Mouse (Mus musculus): ENCODE results near the gene Slain1. TPM values are rescaled to one million over a fixed set of nuclear protein-coding genes. Genes with fewer than 3 reads are reported as not detected.

The Slain1 gene
- polyA plus RNA-seq, 2 experiments: 0.22 to 0.27 TPM

- DNase-seq (ENCODE audit: low read depth in 3 of 3, low spot score in 3 of 3) (no peak), ATAC-seq (ENCODE audit: insufficient read depth) (no peak)
- H3K4me1 ChIP-seq (replicated peaks; ENCODE audit: control insufficient read depth in 2 of 2, insufficient read depth in 2 of 2, low read length in 1 of 2): no peaks in the 10 kb centered on the region; a peak in 2 of 4 replicates
- no peak overlapping the region for H3K27ac ChIP-seq
- WGBS (ENCODE audit: insufficient replicate concordance): 57% methylated on average over 2 of the region's 2 CpGs
- H3K4me3 ChIP-seq (ENCODE audit: insufficient read depth in 1 of 2, low read depth in 2 of 2, low read length in 2 of 2): no peak overlapping the region
- H3K9ac ChIP-seq (replicated peaks): no peak overlapping the region
- no peak overlapping the region for H3K4me2 ChIP-seq (ENCODE audit: low read depth)
- H3K27me3 ChIP-seq (ENCODE audit: control insufficient read depth, insufficient read depth, low read length): peaks cover 17% of the 10 kb centered on the region
- H3K9me3 ChIP-seq (ENCODE audit: control insufficient read depth, low read length): no peaks in the 10 kb centered on the region
- no peaks in the 10 kb centered on the region for H3K36me3 ChIP-seq (replicated peaks; ENCODE audit: control insufficient read depth, insufficient read depth, low read depth)
- TF ChIP-seq EP300 (IDR thresholded peaks at IDR 0.05; ENCODE audit: low read depth): no peak
- no peak for TF ChIP-seq CTCF (IDR thresholded peaks at IDR 0.05; ENCODE audit: low read depth)
Measured at GRCm38 (mm10) chr14:103651562-103651961, 1.5 kb downstream of the Slain1 start.

DNA sequence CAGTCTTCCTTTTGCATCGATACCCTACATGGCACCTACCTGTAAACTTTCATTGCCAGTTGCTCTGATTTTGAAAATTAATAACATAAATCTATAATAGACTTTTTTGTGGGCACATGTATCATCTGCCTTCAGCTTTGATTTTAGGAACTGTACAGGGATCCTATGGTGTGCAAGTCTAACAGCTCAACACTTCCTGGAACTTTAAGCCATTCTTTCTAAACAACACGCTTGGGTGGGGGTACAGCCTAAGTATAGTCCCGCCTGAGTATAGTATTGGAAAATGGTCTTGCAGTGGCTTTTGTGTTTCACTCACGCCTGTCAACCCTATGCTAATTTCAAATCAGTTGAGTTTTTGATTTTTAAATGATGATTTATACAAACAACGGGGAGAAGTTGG lies 2.5 kb downstream of the Slain1 start:
- Histone ChIP-seq H3K36me3 (replicated peaks; ENCODE audit: control insufficient read depth, insufficient read depth, low read depth) (no peaks in the 10 kb centered on the region), H3K9me3 (ENCODE audit: control insufficient read depth, low read length) (no peaks in the 10 kb centered on the region), H3K4me1 (replicated peaks; ENCODE audit: control insufficient read depth in 2 of 2, insufficient read depth in 2 of 2, low read length in 1 of 2) (no peaks in the 10 kb centered on the region; a peak in 2 of 4 replicates), H3K9ac (replicated peaks) (no peak overlapping the region), H3K4me2 (ENCODE audit: low read depth) (no peak overlapping the region), H3K4me3 (ENCODE audit: insufficient read depth in 1 of 2, low read depth in 2 of 2, low read length in 2 of 2) (no peak overlapping the region), H3K27ac (no peak overlapping the region), H3K27me3 (ENCODE audit: control insufficient read depth, insufficient read depth, low read length) (peaks cover 17% of the 10 kb centered on the region)
- 62% methylated on average over 5 of the region's 5 CpGs for WGBS (ENCODE audit: insufficient replicate concordance)
- ATAC-seq (ENCODE audit: insufficient read depth) (no peak), DNase-seq (ENCODE audit: low read depth in 3 of 3, low spot score in 3 of 3) (no peak)
- no peak for TF ChIP-seq EP300 (IDR thresholded peaks at IDR 0.05; ENCODE audit: low read depth)

- no peak overlapping the region for H3K9ac ChIP-seq (replicated peaks)
- no peaks in the 10 kb centered on the region; a peak in 1 of 4 replicates for H3K4me1 ChIP-seq (replicated peaks; ENCODE audit: control insufficient read depth in 2 of 2, insufficient read depth in 2 of 2, low read length in 1 of 2)
- no peak overlapping the region for H3K4me3 ChIP-seq (ENCODE audit: insufficient read depth in 1 of 2, low read depth in 2 of 2, low read length in 2 of 2)
- WGBS (ENCODE audit: insufficient replicate concordance): 45% methylated on average over 5 of the region's 5 CpGs
- no peak overlapping the region for H3K27ac ChIP-seq
- no peak for TF ChIP-seq EP300 (IDR thresholded peaks at IDR 0.05; ENCODE audit: low read depth)
- no peak for TF ChIP-seq CTCF (IDR thresholded peaks at IDR 0.05; ENCODE audit: low read depth)
- H3K9me3 ChIP-seq (ENCODE audit: control insufficient read depth, low read length): no peaks in the 10 kb centered on the region
- DNase-seq (ENCODE audit: low read depth in 3 of 3, low spot score in 3 of 3) (no peak), ATAC-seq (ENCODE audit: insufficient read depth) (no peak)
- H3K36me3 ChIP-seq (replicated peaks; ENCODE audit: control insufficient read depth, insufficient read depth, low read depth): no peaks in the 10 kb centered on the region
- peaks cover 15% of the 10 kb centered on the region for H3K27me3 ChIP-seq (ENCODE audit: control insufficient read depth, insufficient read depth, low read length)
- H3K4me2 ChIP-seq (ENCODE audit: low read depth): no peak overlapping the region
Measured at GRCm38 (mm10) chr14:103653800-103654199, 3.8 kb downstream of the Slain1 start.

DNA sequence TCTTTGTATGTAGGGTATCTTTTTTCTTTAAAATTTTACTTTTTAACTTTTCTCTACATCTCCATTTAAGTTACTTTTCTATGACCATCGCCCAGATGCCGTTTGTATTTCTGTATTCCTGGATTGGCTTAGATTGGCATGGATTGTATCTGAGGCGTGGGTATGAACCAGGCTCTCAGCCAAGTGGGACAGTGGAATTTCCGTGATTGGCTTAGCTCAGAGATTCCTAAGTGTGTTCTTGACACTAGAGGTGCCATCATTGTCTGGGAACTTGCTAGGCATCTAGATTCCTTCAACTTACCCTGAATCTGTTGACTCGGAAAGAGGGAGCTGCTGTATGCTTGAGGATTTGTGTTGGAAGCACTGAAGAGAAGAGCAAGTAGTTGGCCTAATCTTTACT lies 5.4 kb downstream of the Slain1 start:
- WGBS (ENCODE audit: insufficient replicate concordance): 60% methylated on average over 5 of the region's 5 CpGs
- DNase-seq (ENCODE audit: low read depth in 3 of 3, low spot score in 3 of 3) (no peak), ATAC-seq (ENCODE audit: insufficient read depth) (no peak)
- Histone ChIP-seq H3K4me3 (ENCODE audit: insufficient read depth in 1 of 2, low read depth in 2 of 2, low read length in 2 of 2) (no peak overlapping the region), H3K36me3 (replicated peaks; ENCODE audit: control insufficient read depth, insufficient read depth, low read depth) (no peaks in the 10 kb centered on the region), H3K9ac (replicated peaks) (no peak overlapping the region), H3K9me3 (ENCODE audit: control insufficient read depth, low read length) (no peaks in the 10 kb centered on the region), H3K27ac (no peak overlapping the region), H3K4me1 (replicated peaks; ENCODE audit: control insufficient read depth in 2 of 2, insufficient read depth in 2 of 2, low read length in 1 of 2) (no peaks in the 10 kb centered on the region; a peak in 1 of 4 replicates), H3K27me3 (ENCODE audit: control insufficient read depth, insufficient read depth, low read length) (peaks cover 4% of the 10 kb centered on the region), H3K4me2 (ENCODE audit: low read depth) (no peak overlapping the region)
- no peak for TF ChIP-seq EP300 (IDR thresholded peaks at IDR 0.05; ENCODE audit: low read depth)

GRCm38 (mm10) chr14:103657876-103658275 lies 7.8 kb downstream of the Slain1 start:
- H3K9me3 ChIP-seq (ENCODE audit: control insufficient read depth, low read length): no peaks in the 10 kb centered on the region
- no peak overlapping the region for H3K27ac ChIP-seq
- H3K4me1 ChIP-seq (replicated peaks; ENCODE audit: control insufficient read depth in 2 of 2, insufficient read depth in 2 of 2, low read length in 1 of 2): no peaks in the 10 kb centered on the region; a peak in 1 of 4 replicates
- no peak overlapping the region for H3K9ac ChIP-seq (replicated peaks)
- TF ChIP-seq CTCF (IDR thresholded peaks at IDR 0.05; ENCODE audit: low read depth) (no peak), EP300 (IDR thresholded peaks at IDR 0.05; ENCODE audit: low read depth) (no peak)
- ATAC-seq (ENCODE audit: insufficient read depth): no peak
- H3K27me3 ChIP-seq (ENCODE audit: control insufficient read depth, insufficient read depth, low read length): no peaks in the 10 kb centered on the region
- DNase-seq (ENCODE audit: low read depth in 3 of 3, low spot score in 3 of 3): no peak
- WGBS (ENCODE audit: insufficient replicate concordance): 52% methylated on average over 4 of the region's 4 CpGs
- no peak overlapping the region for H3K4me2 ChIP-seq (ENCODE audit: low read depth)
- no peak overlapping the region for H3K4me3 ChIP-seq (ENCODE audit: insufficient read depth in 1 of 2, low read depth in 2 of 2, low read length in 2 of 2)
- H3K36me3 ChIP-seq (replicated peaks; ENCODE audit: control insufficient read depth, insufficient read depth, low read depth): no peaks in the 10 kb centered on the region
